Mouse (Mus musculus) kidney, adult 2 months (tissue): ENCODE results near the gene Clec4d.

Source experiments
- CTCF ChIP-seq: fragments of 200-500 bp; conservative IDR thresholded peaks from 2 replicates; pipeline ENCODE4 v1.5.1; 2011; ENCODE audit warnings: low read depth, mild to moderate bottlenecking, control low read depth, low read length, moderate library complexity, mixed read lengths; ENCODE audit not compliant: insufficient read depth, insufficient read length
- POLR2A ChIP-seq: fragments of 200-500 bp; IDR thresholded peaks from one replicate; pipeline ENCODE4 v1.6.1; 2011; ENCODE audit warnings: low read depth, low read length, control low read depth

DNA sequence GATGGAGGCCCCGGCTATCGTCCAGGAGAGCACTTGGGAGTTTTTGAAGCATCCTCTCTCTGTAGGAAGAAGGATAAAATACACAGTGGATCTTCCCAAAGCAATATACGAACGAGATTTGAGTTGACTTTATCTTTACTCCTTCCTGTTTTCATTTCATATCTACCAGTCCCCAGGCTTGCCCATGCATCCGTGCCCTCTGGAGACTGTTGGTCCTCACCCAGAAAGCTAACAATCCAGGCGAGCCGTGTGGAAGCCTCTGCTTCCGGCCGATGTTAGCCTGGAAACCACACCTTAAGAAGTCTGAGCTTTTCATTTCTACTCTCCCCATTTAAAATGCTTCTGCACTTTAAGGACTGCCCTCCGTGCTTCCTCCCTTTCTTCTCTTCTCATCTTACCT is 27.0 kb downstream of the Clec4d start:
- no peak for TF ChIP-seq POLR2A
- no peak for TF ChIP-seq CTCF
